Mouse (Mus musculus) heart, adult 2 months (tissue): ENCODE results near the gene Atad3a.

Experiments used
- CTCF ChIP-seq: fragments of 200-600 bp; IDR thresholded peaks from 2 replicates; pipeline ENCODE4 v1.8.1; 2022; ENCODE audit warnings: antibody characterized with exemption, mild to moderate bottlenecking, moderate library complexity
- EP300 ChIP-seq: fragments of 200-500 bp; IDR thresholded peaks from 2 replicates; pipeline ENCODE4 v1.6.1; 2011; ENCODE audit warnings: low read depth, low read length, control low read depth; ENCODE audit not compliant: insufficient read depth
- POLR2A ChIP-seq: fragments of 200-500 bp; IDR thresholded peaks from 2 replicates; pipeline ENCODE4 v1.6.1; 2011; ENCODE audit warnings: mild to moderate bottlenecking, low read depth, low read length, control low read depth; ENCODE audit not compliant: insufficient read depth

- TF ChIP-seq POLR2A (no peak), CTCF (no peak), EP300 (no peak)
Observed at GRCm38 (mm10) chr4:155791240-155791933, 30.5 kb upstream of the Atad3a start.
